Mouse (Mus musculus) thymus, postnatal 0 days (tissue): Measurements from ENCODE around the gene Wdr20. TPM values are rescaled to one million over a fixed set of nuclear protein-coding genes. Genes with fewer than 3 reads are reported as not detected.
"Not testable (repeated sequence)": the region's sequence is repeated elsewhere in the genome, so short reads cannot be mapped to it uniquely, and the experiment has no call there.

ENCODE experiments used
- DNase-seq: peaks from one replicate; pipeline ENCODE4 v3.0.0-alpha.2; 2015; ENCODE audit warnings: low spot score
- polyA plus RNA-seq: library from polyadenylated mRNA; unstranded; fragments of >200 nt; fragmentation: Nextera tagmentation; extraction: Ambion mirVana; gene quantifications from 2 replicates; pipeline ENCODE4 v1.2.1, GENCODE M21; 2015

Wdr20 gene
- polyA plus RNA-seq, 1 experiment from 2014 or later: 24.8 TPM

DNA sequence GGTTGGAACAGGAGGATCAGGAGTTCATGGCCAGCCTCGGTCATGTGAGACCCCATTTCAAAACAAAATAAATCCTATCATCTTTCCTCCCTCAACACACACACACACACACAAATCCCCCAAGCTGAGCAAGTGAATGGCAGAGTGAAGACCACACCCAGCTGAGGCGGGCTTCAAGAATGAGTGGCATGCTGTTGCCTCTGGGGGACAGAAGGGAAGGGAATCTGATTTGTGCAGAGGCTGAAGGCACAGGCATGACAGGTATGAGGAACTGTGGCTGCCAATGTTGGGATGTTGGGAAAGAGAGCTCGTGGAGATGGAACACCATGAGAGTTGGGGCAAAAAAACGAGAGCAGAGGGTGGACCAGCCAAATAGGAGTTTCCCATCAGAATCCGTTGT, 26.5 kb upstream of the Wdr20 start:
- no peak for DNase-seq

DNA sequence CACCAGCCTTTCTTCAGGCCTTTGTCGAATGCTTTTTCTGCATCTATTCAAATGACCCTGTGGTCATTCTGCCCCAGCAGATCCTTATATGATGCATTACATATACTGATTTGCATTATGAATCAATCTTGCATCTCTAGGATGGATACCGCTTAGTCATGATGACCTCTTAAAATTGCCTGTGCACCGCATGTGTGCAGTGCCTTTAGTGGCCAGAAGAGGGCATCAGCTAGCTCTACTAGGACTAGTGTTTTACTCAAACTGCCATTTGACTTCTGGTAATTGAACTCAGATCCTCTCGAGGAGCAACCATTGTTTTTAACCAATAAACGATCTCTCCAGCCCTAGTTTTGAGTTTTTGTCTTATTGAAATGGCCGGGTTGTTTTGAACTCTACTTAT, 24.0 kb upstream of the Wdr20 start:
- DNase-seq: no peak

DNA sequence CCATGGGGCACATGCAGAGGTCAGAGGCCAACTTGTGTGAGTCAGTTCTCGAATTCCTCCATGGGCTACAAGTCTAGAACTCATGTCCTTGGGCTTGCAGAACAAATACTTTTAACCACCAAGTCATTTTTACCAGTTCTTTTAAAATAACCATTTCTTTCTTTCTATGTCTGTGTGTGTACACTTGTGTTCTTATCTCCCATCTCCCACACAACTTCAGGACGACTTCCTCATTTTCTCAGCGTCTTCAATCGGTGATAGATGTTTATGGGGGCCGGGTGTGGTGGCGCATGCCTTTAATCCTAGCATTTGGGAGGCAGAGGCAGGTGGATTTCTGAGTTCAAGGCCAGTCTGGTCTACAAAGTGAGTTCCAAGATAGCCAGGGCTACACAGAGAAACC, 23.5 kb upstream of the Wdr20 start:
- no peak for DNase-seq

DNA sequence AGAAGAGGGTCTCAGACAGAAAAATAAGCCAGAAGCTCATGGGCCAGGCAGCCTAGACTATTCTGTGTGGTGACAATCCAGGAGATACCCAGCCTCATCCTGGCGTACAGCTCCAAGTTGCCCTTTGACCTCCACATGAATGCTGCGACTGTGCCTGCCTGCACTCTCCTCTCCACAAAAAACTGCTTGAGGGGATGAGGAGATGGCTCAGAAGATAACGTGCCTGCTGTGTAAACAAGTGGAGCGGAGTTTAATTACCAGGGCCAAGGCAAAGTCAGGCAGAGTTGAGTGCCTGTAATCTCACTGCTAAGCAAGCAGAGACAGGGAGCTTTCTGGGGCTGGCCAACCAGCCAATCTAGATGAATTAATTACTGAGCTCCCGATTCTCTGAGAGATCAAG, 21.7 kb upstream of the Wdr20 start:
- DNase-seq: no peak

DNA sequence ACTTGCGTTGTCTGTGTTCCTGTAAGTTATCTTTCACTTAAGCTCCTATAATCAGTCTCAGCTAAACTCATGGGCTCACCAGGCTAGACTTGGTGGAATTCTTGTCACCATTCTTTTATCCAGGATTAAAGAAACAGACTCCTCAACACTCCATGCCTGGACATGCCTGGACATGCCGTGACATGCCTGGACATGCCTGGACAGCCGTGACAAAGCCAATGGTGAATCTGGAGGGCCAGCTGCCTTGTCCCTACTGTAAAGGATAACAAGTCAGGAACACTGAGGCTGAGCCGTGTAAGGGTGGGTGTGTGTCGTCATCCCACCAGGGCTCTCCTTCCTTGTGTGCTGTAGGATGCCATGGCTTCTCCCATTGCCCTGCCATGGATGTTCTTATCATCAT, 12.7 kb upstream of the Wdr20 start:
- no peak for DNase-seq

DNA sequence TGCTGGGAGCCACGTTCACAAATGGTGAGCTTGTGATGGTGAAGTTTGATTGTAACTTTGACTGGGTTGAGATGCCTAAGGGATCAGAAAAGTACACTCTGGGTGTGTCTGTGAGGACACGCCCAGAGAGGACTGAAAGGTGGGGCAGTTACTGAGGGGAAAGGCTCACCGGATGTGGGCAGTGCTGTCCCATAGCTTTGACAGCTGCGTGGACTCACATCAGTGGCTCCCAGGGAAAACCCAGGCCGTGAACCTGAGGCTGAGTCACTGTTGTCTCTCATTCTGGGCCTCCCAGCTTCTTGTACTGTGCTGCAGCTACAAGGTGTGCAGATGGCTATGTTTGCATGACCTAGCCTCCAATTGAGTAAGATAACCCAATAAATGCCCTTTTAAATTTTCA, 12.3 kb upstream of the Wdr20 start:
- no peak for DNase-seq

DNA sequence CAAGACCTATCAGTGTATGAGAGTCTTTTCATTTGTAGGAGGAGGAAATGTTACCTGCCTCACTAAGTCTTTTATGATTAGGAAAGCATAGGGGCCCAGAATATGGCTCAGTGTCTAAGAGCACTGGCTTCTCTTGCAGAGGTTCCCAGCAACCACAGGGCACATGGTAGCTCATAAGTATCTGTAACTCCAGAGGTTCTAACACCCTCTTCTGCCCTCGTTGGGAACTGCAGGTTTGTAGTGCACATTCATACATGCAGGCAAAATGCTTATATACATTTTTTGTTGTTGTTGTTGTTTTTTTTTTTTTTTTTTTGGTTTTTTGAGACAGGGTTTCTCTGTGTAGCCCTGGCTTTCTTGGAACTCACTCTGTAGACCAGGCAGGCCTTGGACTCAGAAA, 11.3 kb upstream of the Wdr20 start:
- DNase-seq: no peak

DNA sequence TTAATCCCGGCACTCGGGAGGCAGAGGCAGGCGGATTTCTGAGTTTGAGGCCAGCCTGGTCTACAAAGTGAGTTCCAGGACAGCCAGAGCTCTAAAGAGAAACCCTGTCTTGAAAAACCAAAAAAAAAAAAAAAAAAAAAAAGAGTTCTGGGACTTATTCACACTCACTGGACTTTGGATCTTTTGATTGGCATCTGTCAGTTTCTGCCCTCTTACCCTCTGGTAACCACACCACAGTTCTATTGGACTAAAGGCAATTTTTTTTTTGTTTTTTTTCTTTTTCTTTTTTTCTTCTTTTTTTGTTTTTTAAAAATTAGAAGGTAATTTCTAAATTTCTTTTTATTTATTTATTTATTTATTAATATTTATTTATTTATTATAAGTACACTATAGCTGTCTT, 4.5 kb upstream of the Wdr20 start:
- DNase-seq: not testable (repeated sequence)

DNA sequence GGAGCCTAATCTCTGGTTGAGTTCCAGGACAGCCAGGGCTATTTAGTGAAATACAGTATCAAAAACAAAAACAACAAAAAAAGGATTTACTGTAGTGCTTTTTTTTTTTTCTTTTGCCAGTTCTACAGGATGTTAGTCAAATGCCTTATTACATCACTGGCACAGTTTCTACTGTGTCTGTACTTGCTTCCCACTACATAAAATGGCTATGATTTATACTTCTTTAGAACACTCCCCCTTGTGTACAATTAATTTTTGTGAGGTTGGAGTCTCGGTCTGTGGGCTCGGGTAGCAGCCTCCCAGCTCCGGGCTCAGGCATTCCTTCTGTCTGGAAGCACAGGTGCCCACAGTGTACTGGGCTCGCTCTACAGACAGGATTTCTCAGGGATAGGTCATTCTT, 1.1 kb upstream of the Wdr20 start:
- peak; percentile 25 for DNase-seq

DNA sequence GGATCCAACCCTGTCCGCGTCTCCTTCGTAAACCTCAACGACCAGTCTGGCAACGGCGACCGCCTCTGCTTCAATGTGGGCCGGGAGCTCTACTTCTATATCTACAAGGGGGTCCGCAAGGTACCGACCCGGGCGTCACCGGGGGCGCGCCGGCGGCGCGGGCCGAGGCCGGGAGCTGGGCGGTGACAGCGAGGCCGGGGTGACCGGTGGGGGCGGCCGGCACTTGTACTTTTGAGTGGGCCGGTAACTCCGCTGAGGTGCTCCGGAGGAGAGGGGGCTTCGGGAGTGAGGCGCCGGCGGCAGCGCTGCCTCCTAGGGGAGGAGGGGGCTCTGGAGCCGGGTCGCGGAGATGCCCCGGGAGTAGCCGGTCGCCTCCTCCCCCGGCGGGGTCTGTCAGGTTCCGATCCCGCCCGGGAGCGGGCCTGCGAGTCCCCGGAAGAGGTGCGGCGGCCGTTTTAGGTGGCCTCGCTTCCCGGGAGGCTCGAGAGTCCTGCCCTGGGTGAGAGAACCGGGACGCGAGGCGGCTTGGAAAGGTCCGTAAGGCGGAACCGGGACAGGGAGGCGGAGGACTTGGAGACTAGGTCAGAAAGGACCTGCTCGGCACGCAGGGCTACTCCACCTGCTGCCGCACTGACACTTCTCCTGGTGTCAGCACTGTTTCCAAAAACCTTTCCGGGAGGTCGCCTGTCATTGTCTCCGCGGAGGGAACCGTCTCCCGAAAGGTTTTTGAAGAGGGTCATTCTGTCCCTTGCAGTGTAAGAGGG, 596 bp downstream of the Wdr20 start:
- peak; percentile 38 for DNase-seq

DNA sequence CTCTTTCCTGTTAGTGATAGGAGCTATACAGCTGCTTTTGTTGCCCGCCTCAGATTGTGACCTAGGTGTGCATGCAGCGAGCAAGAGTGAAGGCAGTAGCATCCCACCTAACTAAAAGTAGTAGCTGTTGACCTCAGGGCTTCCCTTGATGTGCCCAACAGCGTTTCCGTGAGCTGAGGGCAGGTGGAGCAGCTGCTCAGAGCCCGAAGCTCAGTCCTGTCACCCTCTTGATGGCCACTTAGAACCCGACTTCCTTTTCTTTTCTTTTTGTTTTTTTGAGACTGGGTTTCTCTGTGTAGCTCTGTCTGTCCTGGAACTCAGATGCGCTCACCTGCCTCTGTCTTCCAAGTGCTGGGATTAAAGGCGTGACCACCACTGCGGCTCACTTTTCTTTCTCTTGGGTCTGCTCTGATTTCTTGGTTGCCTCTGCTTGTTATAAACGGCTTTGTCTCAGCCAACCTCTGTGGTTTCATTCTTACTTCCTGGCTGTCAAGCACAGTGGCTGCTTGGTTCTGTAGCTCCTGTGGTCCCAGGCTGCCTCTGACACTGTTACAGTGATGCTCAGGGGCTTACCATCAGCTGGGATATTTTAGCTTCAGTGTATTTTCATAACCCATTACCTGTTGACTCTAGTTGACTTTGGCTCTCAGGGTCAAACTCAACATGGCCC, 13.2 kb downstream of the Wdr20 start:
- DNase-seq: peak; percentile 40

DNA sequence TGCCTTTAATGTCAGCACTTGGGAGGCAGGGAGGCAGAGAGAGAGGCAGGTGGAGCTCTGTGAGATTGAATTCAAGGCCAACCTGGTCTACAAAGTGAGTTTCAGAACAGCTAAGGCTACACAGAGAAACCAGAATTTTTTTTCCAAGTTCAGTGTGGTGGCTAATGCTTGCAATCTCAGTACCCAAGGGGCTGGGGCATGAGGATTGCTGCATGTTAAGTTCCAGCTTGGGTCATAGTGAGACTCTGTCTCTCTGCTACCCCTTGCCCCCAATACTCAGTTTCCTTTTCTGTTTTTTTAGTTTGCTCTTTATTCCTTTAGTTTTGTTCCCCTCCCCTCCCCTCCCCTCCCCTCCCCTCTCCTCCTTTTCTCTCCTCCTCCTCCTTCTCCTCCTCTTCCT, 15.0 kb downstream of the Wdr20 start:
- DNase-seq: no peak

DNA sequence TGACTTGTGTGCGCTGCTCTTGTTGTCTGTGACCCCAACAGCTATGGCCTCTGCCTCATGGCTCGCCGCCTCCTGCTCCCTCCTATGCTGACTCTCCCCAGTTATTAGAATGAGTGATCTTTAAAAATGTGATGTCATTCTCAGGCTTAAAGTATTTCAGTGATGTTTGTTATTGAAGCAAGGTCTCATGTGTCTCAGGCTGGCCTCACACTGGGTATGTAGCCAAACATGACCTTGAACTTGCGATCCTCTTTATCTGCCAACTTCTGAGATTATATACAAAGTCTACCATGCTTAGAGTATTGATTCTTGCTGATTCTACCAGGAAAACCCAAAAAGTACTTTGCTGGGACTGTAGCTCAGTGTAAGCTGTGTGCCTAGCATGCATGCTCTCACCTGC, 16.2 kb downstream of the Wdr20 start:
- DNase-seq: no peak

DNA sequence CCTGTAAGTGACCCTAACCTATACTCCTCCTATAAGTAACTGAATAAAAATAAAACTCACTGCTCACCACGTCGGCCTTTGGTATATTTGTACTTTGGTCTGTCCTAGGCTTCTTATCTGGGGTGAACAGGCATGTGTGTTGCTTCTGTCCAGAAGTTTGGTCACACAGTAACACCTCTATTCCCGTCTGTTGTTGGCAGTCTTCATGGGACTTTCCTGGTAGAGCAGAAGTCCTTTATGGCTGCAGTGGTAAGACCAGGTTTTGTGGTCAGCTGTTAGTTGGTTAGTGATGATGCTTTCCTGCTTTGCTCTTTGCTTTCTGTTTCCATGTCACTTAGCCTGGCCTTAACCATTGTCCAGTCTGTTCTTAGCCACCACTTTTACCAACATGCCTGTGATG, 19.4 kb downstream of the Wdr20 start:
- DNase-seq: no peak

DNA sequence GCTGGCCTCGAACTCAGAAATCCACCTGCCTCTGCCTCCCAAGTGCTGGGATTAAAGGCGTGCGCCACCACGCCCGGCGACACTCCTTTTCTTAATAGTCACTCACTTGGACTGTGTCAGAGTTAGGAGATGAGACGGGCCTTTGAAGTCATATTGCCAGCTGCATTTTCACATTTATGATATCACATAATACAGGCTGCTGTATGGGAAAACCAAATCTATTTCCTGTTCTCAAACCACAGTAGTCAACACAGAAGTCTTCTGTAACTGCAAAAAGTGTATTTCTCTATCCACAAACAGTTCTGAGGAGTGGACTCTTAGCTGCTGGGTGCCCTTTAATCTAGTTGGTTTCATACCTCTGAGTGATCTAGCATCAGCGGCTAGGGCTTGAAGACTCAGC, 21.2 kb downstream of the Wdr20 start:
- DNase-seq: peak; percentile 71

DNA sequence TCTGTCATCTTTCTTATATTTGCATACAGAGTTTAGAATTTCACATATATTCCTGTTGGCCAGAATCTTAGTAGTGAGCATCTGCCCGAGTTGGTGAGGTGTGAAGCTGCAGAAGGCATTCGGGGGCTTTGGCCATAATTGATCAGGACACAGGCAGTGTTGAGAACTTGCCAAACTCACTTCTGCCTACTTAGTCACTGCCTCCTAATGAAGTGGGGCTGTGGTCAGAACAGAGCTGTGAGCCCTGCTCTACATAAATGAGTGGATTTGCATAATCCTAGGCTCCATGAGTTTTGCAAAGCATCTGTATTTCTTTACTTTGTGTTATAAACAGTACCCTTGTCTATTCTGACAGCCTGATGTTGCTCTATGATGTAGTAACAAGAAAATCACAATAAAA, 24.6 kb downstream of the Wdr20 start:
- DNase-seq: no peak

DNA sequence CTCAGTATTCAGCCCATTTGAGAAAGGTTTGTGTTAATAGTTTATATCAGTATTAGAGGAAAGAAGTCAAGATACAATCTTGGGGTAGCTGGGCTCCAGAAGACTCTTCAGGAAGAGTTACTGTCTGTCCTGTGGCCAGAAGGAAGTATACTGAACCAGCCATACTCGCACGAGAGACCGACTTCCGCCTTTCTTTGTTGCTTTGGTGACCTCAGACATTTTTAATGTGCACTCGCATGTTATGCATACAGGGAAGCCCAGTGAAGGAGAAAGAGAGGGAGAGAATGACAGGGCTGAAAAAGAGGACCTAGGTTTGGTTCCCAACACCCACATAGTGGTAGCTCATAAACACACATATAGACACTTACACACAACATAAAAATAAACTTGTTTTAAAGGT, 26.8 kb downstream of the Wdr20 start:
- no peak for DNase-seq

DNA sequence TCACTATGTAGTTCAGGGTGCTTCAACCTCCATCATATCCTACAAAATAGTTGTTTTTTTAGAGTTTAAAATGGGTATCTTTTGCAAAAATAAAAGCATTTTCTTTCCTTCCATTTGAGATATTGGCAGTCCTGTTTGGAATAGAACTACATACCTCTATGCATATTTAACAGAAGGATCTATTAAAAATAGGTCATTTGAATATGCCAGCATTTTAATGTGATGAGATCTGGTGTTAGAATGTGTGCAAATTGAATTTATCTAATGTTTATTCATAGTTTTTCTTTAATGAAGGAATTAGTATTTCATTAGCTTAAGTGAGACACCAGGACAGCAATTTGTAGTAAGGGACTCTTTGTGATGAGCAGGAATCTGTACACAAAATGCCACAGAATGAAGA, 30.8 kb downstream of the Wdr20 start:
- DNase-seq: no peak

DNA sequence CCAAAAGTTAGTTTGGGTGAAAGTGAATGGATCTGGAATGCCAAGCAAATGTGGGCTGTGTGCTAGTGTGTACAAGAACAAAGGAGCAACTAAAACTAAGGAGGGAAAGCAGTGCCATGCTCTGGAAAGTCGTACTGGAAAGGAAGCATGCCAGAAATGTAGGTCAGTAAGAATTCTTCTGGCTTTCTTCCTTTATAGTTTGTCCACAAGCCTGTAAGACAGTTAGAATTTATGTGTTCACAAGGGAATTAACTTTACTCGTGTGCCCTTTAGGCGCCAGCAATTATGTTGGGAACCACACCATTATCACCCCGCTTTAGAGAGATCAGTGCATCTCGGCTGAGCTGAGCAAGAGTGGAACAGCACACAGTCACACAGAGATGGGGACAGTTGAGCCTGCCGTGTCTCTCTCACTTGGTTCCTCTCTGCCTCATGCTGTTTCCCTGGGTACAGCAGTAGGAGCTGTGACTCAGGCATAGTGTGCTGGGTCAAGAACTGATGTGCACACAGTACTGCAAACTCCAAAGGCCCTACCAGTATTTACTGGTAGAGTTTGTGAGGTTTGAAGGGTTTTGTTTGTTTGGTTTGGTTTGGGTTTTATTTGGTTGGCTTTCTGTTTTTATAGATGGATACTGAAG, 32.0 kb downstream of the Wdr20 start:
- DNase-seq: no peak

DNA sequence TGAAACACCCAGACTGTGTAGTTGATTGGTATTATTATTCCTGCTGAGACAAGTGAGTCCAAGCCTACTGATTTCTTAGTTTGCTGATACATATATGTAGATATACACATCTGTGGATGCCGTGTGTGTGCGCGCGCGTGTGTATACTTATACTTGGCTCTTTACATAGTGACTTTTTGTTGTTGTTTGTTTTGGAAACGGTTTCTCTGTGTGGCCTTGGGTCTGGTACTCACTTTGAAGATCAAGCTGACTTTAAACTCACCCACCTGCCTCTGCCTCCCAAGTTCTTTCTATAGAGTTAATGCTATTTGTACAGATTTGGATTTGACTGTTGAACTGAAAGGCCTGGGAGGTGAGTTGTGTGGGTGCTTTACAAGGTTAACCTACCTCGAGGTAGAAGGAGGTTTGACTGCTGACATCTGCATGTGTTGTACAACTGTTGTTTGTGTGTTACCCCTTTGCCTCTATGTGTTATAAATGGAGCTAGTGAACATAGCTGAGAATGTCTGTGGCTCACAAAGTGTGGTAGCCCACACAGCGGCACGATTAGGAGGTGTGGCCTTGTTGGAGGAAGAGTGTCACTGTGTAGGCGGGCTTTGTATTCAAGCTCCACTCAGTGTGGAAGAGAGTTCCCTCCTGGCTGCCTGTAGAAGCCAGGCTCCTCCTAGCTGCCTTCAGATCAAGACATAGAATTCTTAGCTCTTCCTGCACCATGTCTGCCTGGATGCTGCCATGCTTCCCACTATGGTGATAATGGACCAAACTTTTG, 32.9 kb downstream of the Wdr20 start:
- DNase-seq: peak; percentile 40

DNA sequence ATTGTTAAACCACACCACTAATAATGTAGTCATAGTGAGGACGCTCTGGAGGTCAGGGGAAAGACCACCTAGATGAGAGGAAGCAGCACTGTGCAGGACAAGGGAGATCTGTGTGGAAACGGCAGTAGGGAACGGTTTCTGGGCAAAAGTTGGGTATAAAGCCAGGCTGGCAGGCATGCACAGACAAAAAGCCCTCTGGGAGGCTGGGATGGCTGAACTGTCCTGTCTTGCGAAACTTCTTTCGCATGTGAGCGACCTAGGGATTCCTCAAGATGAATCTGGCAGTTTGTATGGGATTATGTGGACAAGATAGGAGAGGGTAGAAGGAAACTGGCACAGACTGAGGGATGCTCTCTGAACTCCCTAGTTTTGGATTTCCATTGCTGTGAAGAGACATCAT, 34.2 kb downstream of the Wdr20 start:
- DNase-seq: no peak
